Mouse (Mus musculus): Measurements from ENCODE around the gene Il23r.

The Il23r gene

GRCm38 (mm10) chr6:67434755-67435452, 56.8 kb downstream of the Il23r start:
- no peak for DNase-seq (ENCODE audit: extremely low spot score, low spot score)

GRCm38 (mm10) chr6:67431808-67432207, 59.8 kb downstream of the Il23r start:
- no peak for DNase-seq (ENCODE audit: extremely low spot score, low spot score)

- DNase-seq (ENCODE audit: extremely low spot score, low spot score) = no peak
These were observed 69.9 kb downstream of the Il23r start for GRCm38 (mm10) chr6:67421761-67422160.

GRCm38 (mm10) chr6:67416557-67416956, 75.1 kb downstream of the Il23r start:
- DNase-seq (ENCODE audit: extremely low spot score, low spot score) = no peak

- DNase-seq (ENCODE audit: extremely low spot score, low spot score) = no peak
These were observed 76.4 kb downstream of the Il23r start for GRCm38 (mm10) chr6:67415276-67415675.

- no peak for DNase-seq (ENCODE audit: extremely low spot score, low spot score)
These were observed 78.3 kb downstream of the Il23r start for GRCm38 (mm10) chr6:67413378-67413777.

GRCm38 (mm10) chr6:67405281-67405682, 86.4 kb downstream of the Il23r start:
- no peak for DNase-seq (ENCODE audit: extremely low spot score, low spot score)

GRCm38 (mm10) chr6:67399551-67399950, 92.1 kb downstream of the Il23r start:
- no peak for DNase-seq (ENCODE audit: extremely low spot score, low spot score)

- peak; percentile 28 for DNase-seq (ENCODE audit: extremely low spot score, low spot score)
These were observed 115.7 kb downstream of the Il23r start, which contains the start of gene Il12rb2 for GRCm38 (mm10) chr6:67375982-67376391. Gene Il12rb2, minus strand, starts transcription at chr6:67376188.

Data from neural tube, embryonic 10.5 days (tissue).